Mouse (Mus musculus) limb, embryonic 12.5 days (tissue): ENCODE results near the gene Chd9. TPM values are rescaled to one million over a fixed set of nuclear protein-coding genes. Genes with fewer than 3 reads are reported as not detected.

ENCODE experiments used
- ATAC-seq: fragments of 200-750 bp; cut with Nextera tagmentation; 2 replicates; pipeline ENCODE4 v1.8.0; 2017; ENCODE audit warnings: low read depth, moderate TSS enrichment; ENCODE audit not compliant: insufficient number of reproducible peaks, insufficient read depth, low FRiP score, low TSS enrichment
- H3K27ac ChIP-seq: fragments of 300-500 bp; sonication (generic); 2 replicates; pipeline ENCODE4 v1.5.1; 2016; ENCODE audit warnings: mild to moderate bottlenecking, moderate library complexity
- H3K27me3 ChIP-seq: fragments of 300-500 bp; sonication (generic); 2 replicates; pipeline ENCODE4 v1.6.1; 2016; ENCODE audit warnings: mild to moderate bottlenecking, moderate library complexity
- H3K36me3 ChIP-seq: fragments of 300-500 bp; sonication (generic); 2 replicates; pipeline ENCODE4 v1.6.1; 2016; ENCODE audit warnings: mild to moderate bottlenecking, moderate library complexity
- H3K4me1 ChIP-seq: fragments of 300-500 bp; sonication (generic); replicated peaks from 2 replicates; pipeline ENCODE4 v1.6.1; 2016
- H3K4me2 ChIP-seq: fragments of 300-500 bp; sonication (generic); 2 replicates; pipeline ENCODE4 v1.6.1; 2016; ENCODE audit warnings: mild to moderate bottlenecking, moderate library complexity
- H3K4me3 ChIP-seq: fragments of 300-500 bp; sonication (generic); replicated peaks from 2 replicates; pipeline ENCODE4 v1.5.1; 2016; ENCODE audit warnings: mild to moderate bottlenecking
- H3K9ac ChIP-seq: fragments of 300-500 bp; sonication (generic); replicated peaks from 2 replicates; pipeline ENCODE4 v1.6.1; 2016; ENCODE audit warnings: mild to moderate bottlenecking, moderate library complexity
- H3K9me3 ChIP-seq: fragments of 300-500 bp; sonication (generic); 2 replicates; pipeline ENCODE4 v1.6.1; 2016; ENCODE audit warnings: mild to moderate bottlenecking, moderate library complexity
- WGBS: fragments of 180-500 bp; shearing (Covaris S2); methylation state at CpG from one replicate; pipeline ENCODE4 v1.1.7; 2016; 5-methylcytosine and 5-hydroxymethylcytosine counted together
- polyA plus RNA-seq: library from polyadenylated mRNA; unstranded; fragments of >200 nt; fragmentation: Nextera tagmentation; extraction: Ambion mirVana; gene quantifications from 2 replicates; pipeline ENCODE4 v1.2.1, GENCODE M21; 2016

Chd9 gene
- polyA plus RNA-seq, result 81.2 and 81.9 TPM in 2 replicates

GRCm38 (mm10) chr8:90828181-90828986 is at the start of gene Chd9:
TSS of gene Chd9 (plus strand) at chr8:90828352.
- Histone ChIP-seq H3K9me3 (no peaks in the 10 kb centered on the region), H3K4me1 (peaks cover 30% of the 10 kb centered on the region), H3K9ac (peak within 1 kb of the TSS; percentile 69), H3K27ac (peak within 1 kb of the TSS; percentile 85), H3K4me3 (peak within 1 kb of the TSS; percentile 55), H3K36me3 (no peaks in the 10 kb centered on the region), H3K27me3 (no peaks in the 10 kb centered on the region), H3K4me2 (peak within 1 kb of the TSS; percentile 73)
- under 1% methylated on average over 39 of the region's 39 CpGs for WGBS
- ATAC-seq, result peak; percentile 91

GRCm38 (mm10) chr8:90791616-90792015 is 36.5 kb upstream of the Chd9 start:
- Histone ChIP-seq H3K9me3 (no peaks in the 10 kb centered on the region), H3K9ac (no peak overlapping the region), H3K4me2 (no peak overlapping the region), H3K27ac (no peak overlapping the region), H3K4me1 (0 out of 2 replicates have a peak, but pooled peaks cover 5% of the 10 kb centered on the region), H3K27me3 (no peaks in the 10 kb centered on the region), H3K4me3 (no peak overlapping the region), H3K36me3 (no peaks in the 10 kb centered on the region)
- 90% methylated on average over 1 of the region's 1 CpGs for WGBS
- ATAC-seq, result no peak

- Histone ChIP-seq H3K9ac (no peak overlapping the region), H3K4me2 (no peak overlapping the region), H3K4me1 (0 out of 2 replicates have a peak, but pooled peaks cover 5% of the 10 kb centered on the region), H3K4me3 (no peak overlapping the region), H3K9me3 (no peaks in the 10 kb centered on the region), H3K27me3 (no peaks in the 10 kb centered on the region), H3K36me3 (no peaks in the 10 kb centered on the region), H3K27ac (no peak overlapping the region)
- WGBS, result 3% methylated on average over 3 of the region's 3 CpGs
- no peak for ATAC-seq
Measured at GRCm38 (mm10) chr8:90793710-90794109, 34.4 kb upstream of the Chd9 start.

GRCm38 (mm10) chr8:90794990-90795861 is 32.9 kb upstream of the Chd9 start:
- peak; percentile 59; the same call in 1 of the 2 replicates for ATAC-seq
- Histone ChIP-seq H3K9me3 (no peaks in the 10 kb centered on the region), H3K4me3 (peak overlapping the region; percentile 17; the same call in 1 of the 2 replicates), H3K27me3 (no peaks in the 10 kb centered on the region), H3K27ac (no peak overlapping the region), H3K4me1 (0 out of 2 replicates have a peak, but pooled peaks cover 5% of the 10 kb centered on the region), H3K4me2 (peak overlapping the region; percentile 43), H3K36me3 (no peaks in the 10 kb centered on the region), H3K9ac (no peak overlapping the region)
- 12% methylated on average over 12 of the region's 12 CpGs for WGBS

GRCm38 (mm10) chr8:90799473-90799872 is 28.7 kb upstream of the Chd9 start:
- Histone ChIP-seq H3K27ac (no peak overlapping the region), H3K9me3 (peaks cover 6% of the 10 kb centered on the region; the same call in 1 of the 2 replicates), H3K36me3 (no peaks in the 10 kb centered on the region), H3K9ac (no peak overlapping the region), H3K27me3 (no peaks in the 10 kb centered on the region), H3K4me2 (no peak overlapping the region), H3K4me1 (0 out of 2 replicates have a peak, but pooled peaks cover 5% of the 10 kb centered on the region), H3K4me3 (no peak overlapping the region)
- WGBS, result 89% methylated on average over 5 of the region's 5 CpGs
- no peak for ATAC-seq

- Histone ChIP-seq H3K4me3 (no peak overlapping the region), H3K9ac (no peak overlapping the region), H3K27me3 (no peaks in the 10 kb centered on the region), H3K4me2 (no peak overlapping the region), H3K36me3 (no peaks in the 10 kb centered on the region), H3K9me3 (no peaks in the 10 kb centered on the region), H3K4me1 (no peaks in the 10 kb centered on the region), H3K27ac (no peak overlapping the region)
- no peak for ATAC-seq
- WGBS, result 86% methylated on average over 10 of the region's 10 CpGs
Measured at GRCm38 (mm10) chr8:90813602-90814320, 14.4 kb upstream of the Chd9 start.

- H3K4me3 ChIP-seq, result no peak overlapping the region
- H3K36me3 ChIP-seq, result no peaks in the 10 kb centered on the region
- H3K4me2 ChIP-seq, result no peak overlapping the region
- no peaks in the 10 kb centered on the region for H3K27me3 ChIP-seq
- H3K9me3 ChIP-seq, result no peaks in the 10 kb centered on the region
- H3K4me1 ChIP-seq, result no peaks in the 10 kb centered on the region
- 84% methylated on average over 23 of the region's 23 CpGs for WGBS
- H3K27ac ChIP-seq, result no peak overlapping the region
- no peak for ATAC-seq
- no peak overlapping the region for H3K9ac ChIP-seq
Measured at GRCm38 (mm10) chr8:90816061-90816882, 11.9 kb upstream of the Chd9 start.

- Histone ChIP-seq H3K4me3 (no peak within 1 kb of the TSS), H3K4me2 (no peak within 1 kb of the TSS), H3K4me1 (no peaks in the 10 kb centered on the region), H3K9ac (no peak within 1 kb of the TSS), H3K27ac (no peak within 1 kb of the TSS), H3K9me3 (no peaks in the 10 kb centered on the region), H3K27me3 (no peaks in the 10 kb centered on the region), H3K36me3 (no peaks in the 10 kb centered on the region)
- no peak for ATAC-seq
- WGBS, result 82% methylated on average over 2 of the region's 2 CpGs
Measured at GRCm38 (mm10) chr8:90817293-90817692, 10.9 kb upstream of the Chd9 start, which contains the start of gene Gm19935. TSS of gene Gm19935 (minus strand) at chr8:90817393.

GRCm38 (mm10) chr8:90819561-90820320 is 8.4 kb upstream of the Chd9 start:
- ATAC-seq, result no peak
- Histone ChIP-seq H3K4me1 (no peaks in the 10 kb centered on the region), H3K36me3 (no peaks in the 10 kb centered on the region), H3K9ac (no peak overlapping the region), H3K4me2 (no peak overlapping the region), H3K4me3 (no peak overlapping the region), H3K27ac (no peak overlapping the region), H3K27me3 (no peaks in the 10 kb centered on the region), H3K9me3 (no peaks in the 10 kb centered on the region)
- WGBS, result 89% methylated on average over 9 of the region's 9 CpGs

GRCm38 (mm10) chr8:90820321-90820696 is 7.8 kb upstream of the Chd9 start:
- H3K27ac ChIP-seq, result no peak overlapping the region
- no peak for ATAC-seq
- H3K27me3 ChIP-seq, result no peaks in the 10 kb centered on the region
- no peak overlapping the region for H3K4me3 ChIP-seq
- H3K9me3 ChIP-seq, result no peaks in the 10 kb centered on the region
- no peaks in the 10 kb centered on the region for H3K4me1 ChIP-seq
- WGBS, result 79% methylated on average over 4 of the region's 4 CpGs
- H3K4me2 ChIP-seq, result no peak overlapping the region
- H3K9ac ChIP-seq, result no peak overlapping the region
- H3K36me3 ChIP-seq, result no peaks in the 10 kb centered on the region
